Mouse (Mus musculus) embryonic facial prominence, embryonic 14.5 days (tissue): ENCODE data around the gene Camta1. TPM values are rescaled to one million over a fixed set of nuclear protein-coding genes. Genes with fewer than 3 reads are reported as not detected.
A peak's percentile ranks its signal among the peaks of the same experiment; 100 is the strongest.

Experiments used
- ATAC-seq: fragments of 200-750 bp; cut with Nextera tagmentation; 2 replicates; pipeline ENCODE4 v1.8.0; 2017; ENCODE audit warnings: low read depth, moderate number of reproducible peaks, moderate TSS enrichment
- DNase-seq: peaks from one replicate; pipeline ENCODE4 v3.0.0-alpha.2; 2015; ENCODE audit warnings: low spot score
- H3K27ac ChIP-seq: fragments of 300-500 bp; sonication (generic); replicated peaks from 2 replicates; pipeline ENCODE4 v1.5.1; 2014; ENCODE audit warnings: low read depth, mild to moderate bottlenecking, low read length, moderate library complexity
- H3K27me3 ChIP-seq: fragments of 300-500 bp; sonication (generic); replicated peaks from 2 replicates; pipeline ENCODE4 v1.6.1; 2014; ENCODE audit warnings: low read length; ENCODE audit not compliant: control insufficient read depth, insufficient read depth
- H3K36me3 ChIP-seq: fragments of 300-500 bp; sonication (generic); 2 replicates; pipeline ENCODE4 v1.6.1; 2014; ENCODE audit warnings: low read length, mixed read lengths; ENCODE audit not compliant: control insufficient read depth, insufficient read depth
- H3K4me1 ChIP-seq: fragments of 300-500 bp; sonication (generic); 2 replicates; pipeline ENCODE4 v1.6.1; 2014; ENCODE audit warnings: antibody characterized with exemption, low read length; ENCODE audit not compliant: control insufficient read depth, insufficient read depth
- H3K4me2 ChIP-seq: fragments of 300-500 bp; sonication (generic); 2 replicates; pipeline ENCODE4 v1.6.1; 2014; ENCODE audit warnings: low read depth, mild to moderate bottlenecking, low read length, moderate library complexity, mixed read lengths
- H3K4me3 ChIP-seq: fragments of 300-500 bp; sonication (generic); 2 replicates; pipeline ENCODE4 v1.5.1; 2014; ENCODE audit warnings: low read depth, mild to moderate bottlenecking, low read length
- H3K9ac ChIP-seq: fragments of 300-500 bp; sonication (generic); 2 replicates; pipeline ENCODE4 v1.6.1; 2014; ENCODE audit warnings: low read depth, mild to moderate bottlenecking, low read length, moderate library complexity, mixed read lengths
- H3K9me3 ChIP-seq: fragments of 300-500 bp; sonication (generic); 2 replicates; pipeline ENCODE4 v1.6.1; 2016; ENCODE audit warnings: low read length; ENCODE audit not compliant: control insufficient read depth
- WGBS: fragments of 180-500 bp; shearing (Covaris S2); extraction: QIAGEN DNeasy Blood & Tissue Kit; methylation state at CpG from one replicate; pipeline ENCODE4 v1.1.7; 2014; 5-methylcytosine and 5-hydroxymethylcytosine counted together
- polyA plus RNA-seq: library from polyadenylated mRNA; unstranded; fragments of >200 nt; fragmentation: Nextera tagmentation; extraction: Ambion mirVana; gene quantifications from 2 replicates; pipeline ENCODE4 v1.2.1, GENCODE M21; 2014

Camta1 gene
- polyA plus RNA-seq, 1 experiment from 2014 or later, result 77.3 TPM

DNA sequence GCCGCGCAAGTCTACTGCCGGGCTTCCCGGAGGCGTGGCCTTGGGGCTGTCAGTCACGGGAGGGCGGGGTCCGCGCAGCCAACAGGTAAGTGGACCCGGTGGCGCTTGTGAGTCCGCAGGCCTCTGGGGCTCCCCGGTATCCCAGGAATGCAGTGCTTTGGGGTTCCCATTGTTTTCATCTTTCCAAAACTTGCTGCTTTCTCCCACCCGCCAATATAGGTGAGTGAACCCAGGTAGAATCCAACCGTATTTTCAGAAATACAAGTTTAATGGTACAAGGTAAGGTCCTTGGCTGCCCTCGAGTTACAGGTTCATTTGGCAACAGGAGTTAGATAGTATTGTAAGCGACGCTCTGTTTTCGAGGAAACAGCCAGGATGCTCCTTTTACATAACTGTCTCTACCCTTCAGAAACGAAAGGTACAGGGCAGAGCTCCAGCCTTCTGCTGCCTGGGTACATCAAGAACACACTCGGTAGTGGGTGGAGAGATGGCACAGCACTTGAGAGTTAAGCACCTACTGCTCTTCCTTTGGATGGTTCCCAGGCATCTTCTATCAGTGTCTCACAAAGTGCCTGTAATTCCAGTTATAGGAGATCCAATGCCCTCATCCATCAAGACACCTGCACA lies 816.6 kb downstream of the Camta1 start:
- DNase-seq (no peak), ATAC-seq (no peak)
- H3K4me3 ChIP-seq, result peak overlapping the region; percentile 62
- H3K4me2 ChIP-seq, result peak overlapping the region; percentile 98
- no peaks in the 10 kb centered on the region for H3K9me3 ChIP-seq
- no peak overlapping the region for H3K27ac ChIP-seq
- H3K9ac ChIP-seq, result peak overlapping the region; percentile 70
- WGBS, result 3% methylated on average over 21 of the region's 21 CpGs
- H3K36me3 ChIP-seq, result peaks cover 25% of the 10 kb centered on the region; the same call in 1 of the 2 replicates
- H3K4me1 ChIP-seq, result no peaks in the 10 kb centered on the region
- H3K27me3 ChIP-seq, result no peaks in the 10 kb centered on the region

DNA sequence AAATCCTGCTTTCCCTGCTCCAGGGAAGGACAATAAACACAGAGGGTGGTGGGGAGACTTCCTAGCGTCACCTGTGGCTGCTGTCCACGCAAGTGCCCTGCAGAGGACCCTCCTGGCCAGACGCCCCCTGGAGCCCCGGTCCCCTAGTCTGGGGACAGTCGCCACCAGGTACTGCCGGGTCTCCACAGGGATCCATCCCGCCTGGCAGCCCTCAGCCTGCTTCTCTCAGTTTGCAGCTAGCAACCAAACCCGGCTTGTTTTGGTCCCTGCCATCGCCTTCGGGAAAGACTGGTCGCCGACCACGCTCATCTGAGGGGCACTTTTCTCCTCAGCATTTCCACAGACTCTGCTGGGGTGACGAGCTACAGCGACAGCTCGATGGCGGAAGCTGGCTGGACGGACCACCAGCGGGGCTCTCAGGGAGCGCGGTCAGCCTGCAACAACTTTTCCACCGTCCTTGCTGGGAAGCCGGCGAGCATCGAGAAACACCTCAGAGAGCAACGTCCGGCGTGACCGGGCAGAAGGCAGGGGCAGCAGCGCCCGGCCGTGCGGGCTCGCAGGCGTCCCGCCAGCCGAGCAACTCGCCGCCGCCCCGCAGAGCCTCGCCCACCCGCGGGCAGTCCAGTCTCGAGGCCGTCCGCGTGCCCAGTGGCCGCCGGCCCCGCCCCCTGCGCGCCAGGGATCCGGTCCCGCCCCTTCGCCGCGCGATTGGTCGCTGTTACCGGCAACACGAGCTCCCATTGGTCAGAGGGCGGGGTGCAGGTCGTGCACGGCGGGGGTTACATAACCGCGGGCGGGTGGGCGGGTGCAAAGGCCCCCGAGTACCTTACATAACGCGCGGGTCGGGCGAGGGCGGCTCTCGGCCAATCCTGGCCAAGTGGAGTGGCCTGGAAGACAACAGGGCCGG lies 817.4 kb downstream of the Camta1 start, which contains the start of gene Per3:
TSS of gene Per3 (minus strand) at position 629 of the 907 bp plus-strand sequence.
- peak within 1 kb of the TSS; percentile 98 for H3K4me2 ChIP-seq
- peak within 1 kb of the TSS; percentile 62 for H3K4me3 ChIP-seq
- H3K9me3 ChIP-seq, result no peaks in the 10 kb centered on the region
- H3K27ac ChIP-seq, result no peak within 1 kb of the TSS
- under 1% methylated on average over 38 of the region's 79 CpGs for WGBS
- no peaks in the 10 kb centered on the region for H3K27me3 ChIP-seq
- DNase-seq (peak; percentile 97), ATAC-seq (peak; percentile 98)
- no peaks in the 10 kb centered on the region for H3K4me1 ChIP-seq
- peak within 1 kb of the TSS; percentile 70 for H3K9ac ChIP-seq
- peaks cover 17% of the 10 kb centered on the region; the same call in 1 of the 2 replicates for H3K36me3 ChIP-seq

DNA sequence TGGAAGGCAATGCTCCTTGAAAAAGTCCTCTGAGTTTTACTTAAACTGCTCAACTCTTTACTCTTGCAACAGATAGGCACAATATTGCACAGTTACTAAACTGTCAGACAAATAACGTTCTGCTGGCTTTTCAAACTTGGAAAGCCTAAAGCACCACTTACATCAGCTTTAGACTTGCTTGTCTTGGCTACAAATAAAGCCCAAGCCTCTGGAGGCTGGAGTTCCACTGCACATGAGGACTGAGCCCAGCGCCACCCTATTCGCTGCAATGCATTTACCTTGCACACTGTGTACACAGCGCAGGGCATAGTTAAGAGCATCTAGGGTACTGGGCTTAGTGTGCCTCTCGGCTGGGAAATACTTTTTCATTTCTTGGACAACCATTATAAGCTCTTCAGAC lies 818.4 kb downstream of the Camta1 start:
- H3K4me1 ChIP-seq, result no peaks in the 10 kb centered on the region
- no peak for ATAC-seq
- peak overlapping the region; percentile 62 for H3K4me3 ChIP-seq
- H3K9ac ChIP-seq, result peak overlapping the region; percentile 70
- no peaks in the 10 kb centered on the region for H3K27me3 ChIP-seq
- 45% methylated on average over 5 of the region's 5 CpGs for WGBS
- H3K9me3 ChIP-seq, result no peaks in the 10 kb centered on the region
- peak overlapping the region; percentile 98 for H3K4me2 ChIP-seq
- 0 out of 2 replicates have a peak, but pooled peaks cover 7% of the 10 kb centered on the region for H3K36me3 ChIP-seq
- DNase-seq, result no peak
- no peak overlapping the region for H3K27ac ChIP-seq

DNA sequence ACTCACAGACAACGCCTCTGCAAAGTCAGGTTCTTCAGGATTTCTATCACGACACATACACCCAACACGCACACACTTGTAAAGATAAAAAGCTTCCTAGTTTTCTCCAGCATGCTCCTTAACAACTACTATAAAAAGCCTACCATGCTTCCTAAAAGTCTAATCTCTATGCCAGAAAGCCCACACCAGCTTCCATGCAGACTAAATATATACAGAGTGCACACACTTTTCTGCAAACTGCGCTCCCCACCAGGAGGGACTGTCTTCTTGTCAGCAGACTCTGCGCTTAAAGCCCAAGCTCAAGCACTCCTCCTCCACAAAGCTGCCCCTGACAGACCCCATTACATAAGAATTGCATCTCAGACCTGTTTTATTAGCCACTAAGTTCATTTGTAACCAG lies 820.2 kb downstream of the Camta1 start:
- H3K27ac ChIP-seq, result no peak overlapping the region
- no peak overlapping the region for H3K4me2 ChIP-seq
- H3K4me1 ChIP-seq, result no peaks in the 10 kb centered on the region
- WGBS, result 81% methylated on average over 5 of the region's 5 CpGs
- no peaks in the 10 kb centered on the region for H3K9me3 ChIP-seq
- no peaks in the 10 kb centered on the region for H3K36me3 ChIP-seq
- H3K9ac ChIP-seq, result no peak overlapping the region
- DNase-seq, result no peak
- no peak overlapping the region for H3K4me3 ChIP-seq
- no peak for ATAC-seq
- H3K27me3 ChIP-seq, result no peaks in the 10 kb centered on the region

DNA sequence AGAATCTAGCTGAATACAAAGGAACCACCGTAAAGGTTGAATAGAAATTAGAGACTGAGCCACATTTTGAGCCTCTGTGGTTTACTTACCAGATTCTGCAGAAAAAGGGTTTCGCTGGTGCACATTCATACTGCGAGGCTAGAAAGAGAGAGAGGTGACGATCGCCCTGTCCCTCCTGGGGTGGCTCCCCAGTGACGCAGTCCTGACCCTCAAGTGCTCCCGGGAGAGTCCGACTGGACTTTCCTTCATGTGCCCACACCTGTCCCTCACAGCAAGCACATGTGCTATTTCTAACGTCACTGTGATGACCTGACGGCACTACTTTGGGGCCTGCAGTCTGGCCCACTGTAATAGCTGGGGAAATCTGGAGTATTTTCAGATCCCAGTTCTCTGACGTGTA lies 823.9 kb downstream of the Camta1 start:
- Histone ChIP-seq H3K9me3 (no peaks in the 10 kb centered on the region), H3K9ac (no peak overlapping the region), H3K4me3 (no peak overlapping the region), H3K4me2 (no peak overlapping the region), H3K27me3 (no peaks in the 10 kb centered on the region), H3K4me1 (no peaks in the 10 kb centered on the region), H3K36me3 (no peaks in the 10 kb centered on the region), H3K27ac (no peak overlapping the region)
- ATAC-seq (no peak), DNase-seq (no peak)
- 87% methylated on average over 10 of the region's 11 CpGs for WGBS

DNA sequence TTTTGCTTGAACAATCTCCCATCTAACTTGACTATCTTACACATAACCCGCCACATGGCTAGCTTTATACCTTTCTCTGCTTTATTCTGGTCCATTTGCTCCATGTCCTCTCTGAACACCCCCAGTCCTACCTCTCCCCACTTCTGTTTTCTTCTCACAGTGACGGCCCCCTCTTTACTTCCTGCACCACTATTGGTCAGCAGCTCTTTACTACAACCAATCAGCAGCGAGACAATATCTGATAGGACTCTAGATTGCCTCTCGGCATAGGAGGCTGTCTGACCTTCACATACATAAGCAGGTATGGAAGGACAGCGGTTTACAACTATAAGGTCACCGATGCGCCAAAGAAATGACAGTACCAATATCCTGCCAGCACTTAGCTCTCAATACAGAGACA lies 825.2 kb downstream of the Camta1 start:
- 86% methylated on average over 7 of the region's 7 CpGs for WGBS
- Histone ChIP-seq H3K9me3 (no peaks in the 10 kb centered on the region), H3K4me2 (no peak overlapping the region), H3K36me3 (no peaks in the 10 kb centered on the region), H3K27ac (no peak overlapping the region), H3K9ac (no peak overlapping the region), H3K4me3 (no peak overlapping the region), H3K4me1 (no peaks in the 10 kb centered on the region), H3K27me3 (no peaks in the 10 kb centered on the region)
- ATAC-seq (no peak), DNase-seq (no peak)

DNA sequence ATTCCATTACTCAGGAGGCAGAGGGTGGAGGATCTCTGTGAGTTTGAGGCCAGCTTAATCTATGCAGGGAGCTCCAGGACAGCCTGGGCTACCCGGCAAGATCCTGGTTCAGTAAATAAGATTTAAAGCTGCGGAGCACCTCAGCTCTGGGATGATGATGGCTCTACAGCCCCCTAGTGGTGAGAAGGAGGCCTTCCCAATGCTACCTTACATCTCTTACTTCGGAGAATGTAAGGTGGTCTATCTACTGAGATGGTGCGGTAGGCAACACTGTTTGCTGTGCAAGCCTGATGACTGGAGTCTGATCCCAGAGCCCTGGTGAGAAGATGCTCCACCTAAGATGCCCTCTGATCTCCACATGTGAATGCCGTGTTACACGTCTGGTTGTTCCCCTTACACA lies 834.7 kb downstream of the Camta1 start:
- Histone ChIP-seq H3K36me3 (peaks cover 7% of the 10 kb centered on the region; the same call in 1 of the 2 replicates), H3K27ac (no peak overlapping the region), H3K4me2 (no peak overlapping the region), H3K9ac (no peak overlapping the region), H3K27me3 (no peaks in the 10 kb centered on the region), H3K9me3 (no peaks in the 10 kb centered on the region), H3K4me3 (no peak overlapping the region), H3K4me1 (no peaks in the 10 kb centered on the region)
- DNase-seq (peak; percentile 54), ATAC-seq (no peak; the same call in 1 of the 2 replicates)
- 54% methylated on average over 6 of the region's 6 CpGs for WGBS

DNA sequence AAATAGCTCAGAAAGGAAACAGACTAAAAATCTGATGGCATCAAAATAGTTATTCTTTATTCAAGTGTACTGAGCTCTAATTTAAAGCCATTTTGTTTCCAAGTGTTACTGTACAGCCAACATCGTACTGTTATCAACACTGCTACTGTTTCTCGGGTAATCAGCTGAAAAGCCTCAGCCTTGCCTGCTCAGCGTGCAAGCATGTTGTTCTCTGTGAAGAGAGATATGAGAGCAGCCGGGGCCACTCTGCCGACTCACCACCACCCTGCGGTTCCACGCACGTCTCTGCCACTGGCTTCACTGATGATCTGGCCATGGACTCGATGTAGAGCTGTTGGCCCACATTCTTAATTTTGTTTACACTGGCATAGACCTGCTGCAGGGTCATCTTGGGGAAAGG lies 837.5 kb downstream of the Camta1 start:
- DNase-seq (no peak), ATAC-seq (no peak)
- Histone ChIP-seq H3K9me3 (no peaks in the 10 kb centered on the region), H3K4me2 (no peak overlapping the region), H3K4me3 (no peak overlapping the region), H3K4me1 (no peaks in the 10 kb centered on the region), H3K27ac (no peak overlapping the region), H3K36me3 (peaks cover 13% of the 10 kb centered on the region; the same call in 1 of the 2 replicates), H3K9ac (no peak overlapping the region), H3K27me3 (no peaks in the 10 kb centered on the region)
- WGBS, result 89% methylated on average over 9 of the region's 9 CpGs
